Mouse (Mus musculus) right cerebral cortex, postnatal 14 days (tissue): ENCODE data around the gene Gemin7.
"Not testable (repeated sequence)": the region's sequence is repeated elsewhere in the genome, so short reads cannot be mapped to it uniquely, and the experiment has no call there.

ENCODE experiments used
- DNase-seq: peaks from one replicate; pipeline ENCODE4 v3.0.0; 2022

The Gemin7 gene

DNA sequence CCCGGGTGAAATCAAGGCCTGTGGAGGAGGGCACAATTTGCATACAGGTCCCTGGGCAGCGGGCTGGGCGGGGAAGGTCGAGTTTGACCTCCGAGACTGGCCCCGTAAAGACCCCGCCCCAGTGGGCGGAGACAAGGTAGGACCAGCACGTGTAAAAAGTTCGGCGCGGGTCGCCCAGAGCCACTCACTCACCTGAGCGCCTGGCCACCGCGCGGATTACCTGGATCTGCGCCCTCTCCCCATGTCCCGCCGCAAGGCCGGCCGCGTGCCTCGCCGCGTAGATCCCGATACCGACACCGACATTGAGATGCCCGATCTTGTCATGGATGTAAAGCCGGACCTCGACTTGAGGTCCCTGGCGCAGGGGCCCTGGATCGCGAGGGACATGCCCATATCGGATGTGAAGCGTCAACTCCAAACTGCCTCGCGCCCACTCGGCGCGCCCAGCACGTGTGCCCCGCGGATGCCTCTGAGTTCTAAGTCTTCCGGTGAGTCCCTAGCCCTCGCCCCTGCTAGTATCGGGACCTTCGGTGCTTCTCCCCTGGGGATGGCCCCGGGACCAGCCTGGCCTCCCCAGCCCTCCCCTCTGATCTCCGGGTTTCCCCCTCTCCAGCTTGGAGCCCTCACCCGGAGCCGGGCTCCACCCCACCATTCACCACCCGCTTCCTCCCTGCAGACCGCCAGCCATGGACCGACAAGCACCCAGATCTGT is at the start of gene Gemin7, which contains the start of gene Zfp296:
Gemin7 (minus strand) TSS at position 455 of the 712 bp plus-strand sequence.
Zfp296 (plus strand) TSS at position 147 of the 712 bp plus-strand sequence.
- no peak for DNase-seq

DNA sequence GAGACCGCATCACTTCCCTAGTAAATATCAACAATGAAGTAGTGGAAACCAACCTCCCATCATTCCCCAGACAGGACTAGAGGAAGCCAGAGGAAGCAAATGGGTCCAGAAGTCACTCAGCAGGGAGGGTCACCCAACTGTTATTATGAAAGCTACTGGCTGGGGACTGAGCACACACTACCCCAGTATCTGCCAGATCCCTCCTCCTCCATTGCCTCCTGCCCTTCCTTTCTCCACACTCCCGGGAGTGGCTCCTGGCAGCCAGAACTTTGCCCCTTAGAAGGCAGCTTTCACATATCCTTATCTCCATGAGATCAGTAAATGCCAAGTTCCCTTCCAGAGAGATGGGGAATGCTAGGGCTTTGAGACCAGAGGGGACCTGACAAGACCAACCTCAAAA is 46.0 kb upstream of the Gemin7 start:
- DNase-seq: no peak

DNA sequence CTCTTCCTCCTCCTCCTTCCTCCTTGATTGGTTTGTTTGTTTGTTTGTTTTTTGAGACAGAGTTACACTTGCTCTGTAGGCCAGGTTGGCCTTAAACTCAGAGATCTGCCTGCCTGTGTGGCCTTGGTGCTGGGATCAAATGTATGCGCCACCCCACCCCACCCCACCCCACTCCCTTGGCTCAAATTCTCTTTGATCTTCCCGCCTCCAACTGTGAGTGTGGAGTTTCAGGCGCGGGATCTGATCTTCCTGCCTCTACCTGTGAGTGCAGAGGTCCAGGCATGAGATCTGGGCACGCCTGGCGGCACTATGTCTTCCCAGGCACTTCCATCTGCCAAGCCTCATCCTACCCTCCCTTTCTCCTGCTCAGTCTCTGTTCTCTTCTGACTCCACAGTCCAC is 44.8 kb upstream of the Gemin7 start:
- DNase-seq: no peak

DNA sequence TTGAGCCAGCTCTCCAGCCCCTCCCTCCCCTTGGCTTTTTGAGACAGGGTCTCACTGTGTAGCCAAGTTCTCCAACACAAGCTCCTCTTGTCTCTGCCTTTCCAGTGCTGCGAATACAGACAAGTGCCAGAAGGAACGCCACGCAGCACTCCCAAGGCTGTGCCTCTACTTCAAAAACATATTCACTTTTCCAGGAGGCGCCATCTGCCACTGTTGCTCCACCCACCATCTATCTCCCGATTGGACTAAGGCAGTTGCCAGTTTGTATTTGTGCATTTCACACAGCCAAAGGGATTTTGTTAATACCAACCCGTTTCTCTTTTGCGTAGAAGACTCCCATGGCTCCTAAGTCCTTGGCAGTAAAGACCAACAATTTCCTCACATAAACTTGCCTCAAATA is 43.4 kb upstream of the Gemin7 start:
- no peak for DNase-seq

DNA sequence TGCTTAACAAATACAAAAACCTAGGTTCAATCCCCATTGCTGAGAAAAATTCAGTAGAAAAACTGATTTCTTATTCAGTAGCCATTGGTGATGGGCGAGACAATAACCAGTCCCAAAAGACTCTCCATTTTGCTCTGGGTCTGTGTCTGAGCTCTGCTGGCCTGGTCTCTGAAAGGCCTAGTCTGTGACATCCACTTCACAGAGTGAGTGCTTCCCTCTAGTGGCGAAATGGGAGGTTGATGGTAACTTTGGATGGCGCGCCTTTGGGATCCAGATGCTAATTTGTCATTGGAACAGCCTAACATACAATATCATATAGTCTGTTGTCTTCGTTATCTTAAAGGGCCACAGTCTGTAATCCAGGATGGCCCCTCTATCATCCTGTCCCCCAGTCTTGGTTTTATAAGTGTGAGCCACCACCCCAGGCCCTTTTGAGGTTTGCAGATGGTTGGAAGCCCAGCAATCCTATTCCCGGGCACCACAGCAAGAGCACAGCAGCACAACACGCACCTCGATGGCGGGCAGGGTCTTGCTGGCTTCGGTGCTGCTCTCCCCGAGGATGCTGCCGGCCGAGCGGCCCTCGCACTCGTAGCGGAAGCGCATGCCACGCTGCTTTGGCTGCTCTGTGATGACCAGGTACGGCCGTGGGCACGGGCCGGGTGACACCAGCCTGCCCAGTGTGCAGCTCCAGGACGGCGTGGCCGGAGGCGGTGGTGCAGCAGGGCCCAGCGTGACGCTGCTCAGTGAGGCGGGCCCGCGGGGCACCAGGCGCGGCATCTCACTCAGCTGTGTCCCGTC is 41.8 kb upstream of the Gemin7 start:
- DNase-seq: peak; percentile 57

DNA sequence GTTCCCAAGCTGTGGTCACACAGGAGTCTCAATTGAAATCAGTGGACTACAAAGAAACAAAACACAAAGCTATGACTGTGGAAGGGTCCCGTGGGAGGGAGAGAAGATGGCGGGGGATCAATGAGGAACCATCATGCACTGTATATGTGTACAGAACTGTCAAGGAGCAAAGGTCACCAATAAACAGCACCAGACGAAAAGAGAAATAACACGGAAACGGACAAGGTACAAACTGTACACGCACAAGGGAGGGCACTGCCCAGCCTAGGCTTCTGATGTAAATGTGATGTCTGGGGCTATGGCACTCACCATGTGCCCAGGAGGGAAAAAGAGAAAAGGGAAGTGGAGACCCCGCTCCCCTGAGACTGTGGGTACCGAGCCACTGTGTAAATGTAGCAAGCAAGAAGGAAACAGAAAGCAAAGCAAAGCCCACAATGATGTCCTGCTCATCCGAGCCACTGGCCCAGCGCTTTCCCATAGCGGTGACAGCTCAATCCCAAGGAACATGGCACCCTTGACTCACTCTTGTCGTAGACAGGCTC is 37.7 kb upstream of the Gemin7 start:
- no peak for DNase-seq

DNA sequence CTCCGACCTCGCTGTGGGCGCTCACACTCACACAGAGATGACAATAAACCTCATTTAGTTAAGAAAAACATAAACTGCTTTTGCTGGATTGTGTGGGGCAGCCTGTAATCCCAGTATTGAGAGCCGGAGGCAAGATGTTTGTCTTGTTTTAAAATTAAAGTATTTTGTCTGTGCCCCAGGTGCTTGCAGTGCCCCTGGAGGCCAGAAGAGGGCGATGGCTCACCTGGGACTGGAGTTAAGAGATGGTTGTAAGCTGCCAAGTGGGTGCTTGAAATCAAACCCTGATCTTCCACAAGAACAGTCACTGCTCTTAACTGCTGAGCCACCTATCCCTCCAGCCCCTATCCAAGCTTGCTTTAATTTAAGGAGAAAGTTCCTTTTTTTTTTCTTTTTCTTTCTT is 33.6 kb upstream of the Gemin7 start:
- no peak for DNase-seq

DNA sequence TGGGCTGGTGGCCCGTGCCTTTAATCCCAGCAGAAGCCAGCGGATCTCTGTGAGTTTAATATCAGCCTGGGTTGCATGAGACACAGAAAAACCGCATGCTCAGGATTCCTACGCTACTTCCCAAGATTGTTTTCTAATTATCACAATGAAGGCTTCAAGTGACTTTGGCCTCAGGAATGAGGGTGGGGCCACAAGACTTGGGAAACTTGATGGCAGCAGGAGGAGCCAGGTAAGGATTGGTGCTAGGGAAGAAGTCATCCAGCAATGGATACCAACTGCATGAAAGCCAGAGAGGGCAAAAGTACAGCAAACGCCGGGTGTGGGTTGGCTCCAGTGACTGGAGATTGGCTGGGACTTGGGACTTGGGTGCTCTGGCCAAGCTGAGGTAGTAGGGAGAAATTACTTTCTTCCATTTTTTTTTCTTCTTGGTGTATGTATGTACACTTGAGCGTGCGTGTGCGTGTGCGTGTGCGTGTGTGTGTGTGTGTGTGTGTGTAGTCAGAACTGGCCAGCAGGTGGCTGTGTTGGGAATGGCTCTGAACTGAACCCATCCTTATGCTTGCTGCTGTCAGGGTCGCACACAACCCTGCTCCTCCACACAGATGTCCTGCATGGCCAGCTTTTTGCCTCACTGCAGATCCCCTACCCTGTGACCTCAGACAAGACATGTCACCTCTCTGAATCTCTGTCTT is 32.4 kb upstream of the Gemin7 start:
- DNase-seq: no peak

DNA sequence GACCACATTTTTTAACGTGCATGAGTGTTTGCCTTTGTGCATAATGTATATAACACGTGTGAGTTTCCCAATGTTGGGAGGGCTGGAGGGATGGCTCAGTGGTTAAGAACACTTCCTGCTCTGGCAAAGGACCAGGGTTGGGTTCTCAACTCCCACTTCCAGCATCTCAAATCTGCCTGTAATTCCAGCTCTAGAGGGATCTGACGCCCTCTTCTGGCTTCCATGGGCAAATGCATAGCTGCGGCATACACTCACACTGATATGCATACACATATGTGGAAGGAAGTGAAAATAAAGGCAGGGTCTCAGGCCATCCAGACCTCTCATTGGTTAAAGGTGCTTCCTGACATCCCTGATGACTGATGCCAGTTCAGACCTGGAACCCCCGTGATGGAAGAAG is 29.9 kb upstream of the Gemin7 start:
- DNase-seq: no peak

DNA sequence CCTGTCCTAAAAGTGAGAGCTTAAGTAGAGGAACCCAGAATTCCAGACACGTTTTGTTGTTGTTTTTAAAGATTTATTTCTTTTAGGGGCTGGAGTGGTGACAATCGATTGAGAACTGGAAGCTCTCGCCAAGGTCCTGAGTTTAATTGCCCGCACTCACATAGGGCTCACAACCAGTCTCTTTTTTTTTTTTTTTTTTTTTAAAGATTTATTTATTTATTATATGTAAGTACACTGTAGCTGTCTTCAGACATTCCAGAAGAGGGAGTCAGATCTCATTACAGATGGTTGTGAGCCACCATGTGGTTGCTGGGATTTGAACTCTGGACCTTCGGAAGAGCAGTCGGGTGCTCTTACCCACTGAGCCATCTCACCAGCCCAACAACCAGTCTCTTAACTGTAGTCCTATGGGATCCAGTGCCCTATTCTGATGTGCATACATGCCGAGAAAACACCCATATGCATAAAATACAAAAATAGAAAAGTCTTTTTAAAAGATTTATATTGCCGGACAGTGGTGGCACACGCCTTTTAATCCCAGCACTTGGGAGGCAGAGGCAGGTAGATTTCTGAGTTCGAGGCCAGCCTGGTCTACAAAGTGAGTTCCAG is 27.3 kb upstream of the Gemin7 start:
- DNase-seq: not testable (repeated sequence)

DNA sequence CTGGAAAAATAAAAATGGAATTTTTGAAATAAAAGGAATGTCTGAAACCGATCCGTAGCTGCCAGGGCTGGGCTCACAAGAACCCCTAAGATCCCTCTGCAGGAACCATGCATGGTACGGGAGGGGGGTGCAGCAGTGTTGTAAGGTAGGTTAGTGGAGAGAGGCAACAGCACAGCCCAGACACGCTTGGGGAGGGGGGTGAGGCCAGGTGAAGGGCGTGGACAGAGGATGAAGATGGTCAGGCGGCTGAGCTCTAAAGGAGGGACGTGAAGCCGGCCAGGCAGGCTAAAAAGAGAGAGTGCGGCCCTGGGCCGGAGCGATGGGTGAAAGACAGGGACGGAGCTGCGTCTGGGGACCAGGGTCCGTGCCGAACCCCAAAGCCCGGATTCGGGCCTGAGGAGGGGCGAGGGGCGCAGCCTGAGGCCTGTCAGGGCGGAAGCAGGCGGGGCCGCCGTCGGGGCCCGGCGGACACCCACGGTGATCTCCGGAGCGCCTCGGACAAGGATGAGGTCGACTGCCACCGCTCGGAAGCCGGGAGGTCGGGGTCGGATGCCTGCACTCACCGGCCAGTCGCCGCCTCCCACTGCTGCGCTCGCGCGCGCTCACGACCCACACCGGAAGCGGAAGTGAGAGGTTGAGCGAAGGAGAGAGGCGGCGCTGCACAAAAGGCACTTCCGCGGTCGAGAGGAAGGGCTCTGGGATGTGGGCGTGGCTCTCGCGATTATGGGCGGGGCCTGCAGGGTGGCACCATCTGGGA is 26.6 kb upstream of the Gemin7 start, which contains the start of gene Clasrp:
Clasrp (minus strand) TSS at position 638 of the 757 bp plus-strand sequence.
- peak; percentile 94 for DNase-seq

DNA sequence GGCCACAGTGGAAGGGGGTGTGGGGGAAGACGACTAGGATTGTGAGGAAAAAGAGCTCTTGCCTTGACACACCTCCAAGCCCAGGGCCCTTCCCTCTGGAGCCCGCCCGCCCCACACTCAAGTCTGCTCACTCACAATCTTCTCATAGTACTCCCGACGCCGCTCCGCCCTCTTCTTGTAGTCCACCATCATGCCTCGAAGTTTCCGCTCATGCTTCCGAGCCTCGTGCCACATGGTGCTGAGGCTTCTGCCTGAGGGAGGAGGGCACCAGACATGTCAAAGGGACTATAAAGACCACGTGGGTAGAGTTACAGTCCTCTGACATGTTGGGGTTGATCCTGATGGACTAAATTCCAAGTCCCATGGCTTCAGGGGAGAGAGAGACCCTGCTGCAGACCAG is 25.7 kb upstream of the Gemin7 start:
- no peak for DNase-seq

DNA sequence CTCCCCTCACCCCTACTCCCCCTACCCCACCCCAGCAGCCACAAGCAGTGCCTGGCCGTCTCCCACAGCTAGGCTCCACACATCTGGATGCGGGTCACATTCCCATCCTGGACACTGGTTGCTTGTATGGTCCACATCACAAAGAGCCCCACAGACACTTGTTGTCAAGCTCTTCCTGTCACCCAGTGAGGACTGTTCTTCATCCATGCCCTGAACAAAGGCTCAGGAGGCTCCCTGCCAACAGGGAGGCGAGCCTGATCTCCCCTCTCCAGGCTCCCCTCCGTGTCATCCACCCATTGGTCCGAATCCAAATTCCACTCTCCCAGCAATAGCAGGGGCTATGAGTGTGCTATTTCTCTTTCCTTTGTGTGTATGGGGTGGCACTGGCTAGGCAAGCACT is 23.2 kb upstream of the Gemin7 start:
- no peak for DNase-seq

DNA sequence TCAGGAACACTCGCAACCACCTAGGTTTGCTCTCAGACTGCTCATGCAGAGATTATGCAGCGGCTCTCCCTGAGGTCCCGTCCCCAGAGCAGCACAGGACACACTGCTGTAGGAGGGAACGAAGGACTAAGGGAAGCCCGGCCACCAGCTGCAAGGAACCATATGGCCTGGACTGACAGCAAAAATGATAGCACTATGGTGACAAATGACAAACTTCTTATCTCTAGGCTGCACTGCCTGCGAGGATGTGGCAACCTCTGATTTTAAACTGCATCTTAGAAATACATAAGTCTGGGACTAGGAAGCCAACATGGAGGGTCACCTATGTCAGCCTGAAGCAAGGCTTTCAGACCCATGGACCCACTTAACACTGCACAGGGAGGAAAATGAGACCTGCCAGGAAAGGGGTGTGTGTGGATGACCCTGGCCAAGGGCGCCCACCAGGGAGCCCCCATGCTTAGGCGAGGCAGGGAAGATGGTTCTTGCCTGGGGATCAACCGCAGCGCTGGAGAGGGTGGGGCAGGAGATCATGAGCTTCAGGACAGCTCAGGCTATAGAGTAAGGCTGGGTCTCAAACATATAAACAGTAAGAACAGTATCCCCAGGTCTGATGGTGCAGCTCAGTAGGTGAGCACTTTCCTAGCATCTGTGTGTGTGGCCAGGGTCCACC is 15.8 kb upstream of the Gemin7 start:
- no peak for DNase-seq

DNA sequence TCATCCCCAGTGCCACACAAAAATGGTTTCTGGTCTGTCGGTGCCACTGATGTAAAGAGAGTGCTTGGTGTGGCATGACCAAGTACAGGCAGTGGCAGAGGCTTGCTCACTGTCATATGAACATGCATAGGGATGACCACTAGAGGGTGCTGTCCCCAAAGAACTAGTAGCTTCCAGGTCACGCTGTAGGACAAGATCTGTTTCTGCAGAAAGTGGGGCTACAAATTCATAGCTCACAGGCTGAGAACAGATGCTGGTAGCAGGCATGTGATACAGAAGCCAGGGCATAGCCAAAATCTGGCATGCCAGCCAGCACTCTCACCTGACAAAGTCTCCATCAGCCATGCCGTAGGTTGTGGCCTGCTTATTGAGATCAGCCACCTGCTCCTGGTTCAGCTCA is 12.5 kb upstream of the Gemin7 start:
- DNase-seq: peak; percentile 74

DNA sequence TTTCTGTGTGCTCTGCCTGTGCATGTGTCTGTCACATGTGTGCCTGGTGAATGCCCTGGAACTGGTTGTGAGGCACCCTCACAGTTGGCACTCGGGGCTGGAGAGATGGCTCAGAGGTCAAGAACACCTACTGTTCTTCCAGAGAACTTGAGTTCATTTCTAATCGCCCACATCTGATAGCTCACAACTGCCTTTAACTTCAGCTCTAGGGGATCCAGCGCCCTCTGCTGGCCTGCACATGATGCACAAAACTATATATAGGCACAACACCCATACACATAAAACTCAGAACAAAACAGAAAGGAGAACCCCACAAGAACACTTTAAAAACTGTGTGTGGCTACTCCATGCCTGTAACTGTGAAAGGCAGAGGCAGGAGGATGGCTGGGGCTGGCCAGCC is 11.8 kb upstream of the Gemin7 start:
- DNase-seq: peak; percentile 70

DNA sequence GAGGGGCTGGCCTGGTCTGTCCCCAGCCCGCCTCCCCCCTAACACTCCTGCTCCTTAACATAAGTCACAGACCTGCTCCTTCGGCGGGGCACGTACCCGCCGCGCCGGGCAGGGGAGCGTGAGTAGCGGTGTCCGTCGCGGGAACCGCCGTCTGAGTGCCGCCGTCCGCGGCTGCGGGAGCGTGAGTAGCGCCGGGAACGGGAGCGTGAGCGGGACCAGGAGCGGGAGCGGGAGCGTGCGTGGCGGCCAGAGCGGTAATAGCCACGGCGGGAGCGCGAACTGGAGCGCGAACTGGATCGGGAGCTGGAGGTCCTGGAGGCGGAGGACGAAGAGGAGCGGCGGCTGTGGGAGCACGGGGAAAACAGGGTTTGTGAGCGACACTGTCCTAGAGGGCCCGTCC is 8.9 kb upstream of the Gemin7 start:
- no peak for DNase-seq

DNA sequence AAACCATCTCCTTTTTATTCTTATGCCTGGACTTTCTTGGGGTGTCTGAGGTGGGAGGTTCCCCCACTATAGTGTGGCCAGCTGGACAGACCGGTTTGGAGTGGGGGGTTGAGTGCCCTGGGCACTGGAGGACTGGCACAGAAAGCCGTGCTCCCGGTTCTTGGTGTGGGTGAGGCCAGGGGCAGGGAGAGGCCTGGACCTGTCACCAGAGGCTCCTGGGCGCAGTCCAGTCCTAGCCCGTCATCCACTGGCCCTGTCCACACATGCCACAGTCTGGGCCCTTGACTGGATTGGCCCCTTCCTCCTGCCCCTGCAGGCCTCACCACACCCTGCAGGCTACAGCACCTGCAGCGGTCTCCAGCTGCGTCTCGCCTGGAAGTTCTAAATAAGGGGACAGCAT is 3.2 kb upstream of the Gemin7 start:
- DNase-seq: no peak

DNA sequence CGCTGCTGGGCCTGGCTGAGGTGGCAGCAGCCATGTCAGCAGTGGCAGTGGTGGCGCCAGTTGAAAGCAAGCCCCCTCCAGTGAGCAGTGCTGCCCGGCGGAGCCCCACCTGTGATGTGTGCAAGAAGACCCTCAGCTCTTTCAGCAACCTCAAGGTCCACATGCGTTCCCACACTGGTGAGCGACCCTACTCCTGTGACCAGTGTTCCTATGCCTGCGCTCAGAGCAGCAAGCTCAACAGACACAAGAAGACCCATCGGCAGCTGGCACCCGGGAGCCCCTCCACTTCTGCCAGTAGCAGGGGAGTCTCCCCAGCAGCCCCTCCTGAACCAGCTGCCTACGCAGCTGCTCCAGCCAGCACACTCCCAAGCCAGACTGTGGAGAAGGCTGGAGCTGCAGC is 2.4 kb upstream of the Gemin7 start:
- DNase-seq: no peak

DNA sequence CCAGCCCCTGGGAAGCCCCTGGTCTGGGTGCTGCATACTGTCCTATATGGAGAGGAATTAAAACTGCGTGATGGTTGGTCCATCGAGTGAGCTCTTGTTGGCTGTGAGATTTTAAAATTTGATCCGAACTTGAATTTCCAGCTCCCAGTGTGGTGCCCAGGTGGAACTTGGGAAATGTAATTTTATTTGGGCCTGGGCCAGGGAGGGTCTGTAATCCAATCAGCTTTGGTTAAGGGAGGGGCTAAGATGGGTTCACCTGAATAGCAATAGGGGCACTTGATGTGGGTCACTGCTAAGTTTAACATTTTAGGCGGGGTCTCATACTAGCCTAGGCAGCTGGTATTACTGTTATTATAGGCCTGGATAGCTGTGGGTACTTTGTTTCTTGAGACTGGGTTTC is 1.0 kb upstream of the Gemin7 start:
- DNase-seq: no peak

DNA sequence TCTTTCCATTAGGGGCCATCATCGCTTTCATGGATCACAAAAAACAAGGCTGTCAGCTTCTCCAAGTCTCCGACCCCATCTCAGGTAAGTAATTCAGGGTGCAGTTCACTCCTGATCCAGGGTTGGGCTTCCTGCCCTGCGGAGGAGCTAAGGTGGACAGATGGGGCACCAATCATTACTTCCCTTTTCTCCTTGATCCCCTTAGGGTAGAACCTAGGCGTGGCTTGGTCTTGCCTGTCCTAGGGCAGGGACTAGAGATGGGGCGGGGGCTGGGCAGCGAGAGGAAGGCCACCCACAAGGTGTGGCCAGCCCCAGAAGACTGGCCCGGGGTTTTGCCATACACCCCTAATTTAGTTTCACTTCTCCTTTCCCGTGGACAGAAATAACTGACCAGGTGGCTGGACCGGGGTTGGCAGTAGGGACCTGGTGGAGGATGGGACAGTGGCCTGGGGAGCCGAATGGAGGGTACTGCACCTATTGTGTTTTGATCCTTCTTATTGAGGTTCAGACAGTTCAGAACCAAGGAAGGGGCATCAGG is 551 bp upstream of the Gemin7 start:
- DNase-seq: no peak
